Mouse (Mus musculus) thymus, adult 2 months (tissue): ENCODE results near the gene Ermard.
"Not testable (repeated sequence)": the region's sequence is repeated elsewhere in the genome, so short reads cannot be mapped to it uniquely, and the experiment has no call there.

Source experiments
- CTCF ChIP-seq: fragments of 200-500 bp; IDR thresholded peaks from 2 replicates; pipeline ENCODE4 v1.5.1; 2012; ENCODE audit warnings: mild to moderate bottlenecking, control low read depth, low read length, moderate library complexity, borderline replicate concordance; ENCODE audit not compliant: control insufficient read depth, poor library complexity, insufficient read depth; ENCODE audit errors: extremely low read depth
- POLR2A ChIP-seq: fragments of 200-500 bp; IDR thresholded peaks from 2 replicates; pipeline ENCODE4 v1.6.1; 2012; ENCODE audit warnings: mild to moderate bottlenecking, low read length, control low read depth, moderate library complexity; ENCODE audit not compliant: control insufficient read depth, poor library complexity, insufficient read depth; ENCODE audit errors: extremely low read depth

DNA sequence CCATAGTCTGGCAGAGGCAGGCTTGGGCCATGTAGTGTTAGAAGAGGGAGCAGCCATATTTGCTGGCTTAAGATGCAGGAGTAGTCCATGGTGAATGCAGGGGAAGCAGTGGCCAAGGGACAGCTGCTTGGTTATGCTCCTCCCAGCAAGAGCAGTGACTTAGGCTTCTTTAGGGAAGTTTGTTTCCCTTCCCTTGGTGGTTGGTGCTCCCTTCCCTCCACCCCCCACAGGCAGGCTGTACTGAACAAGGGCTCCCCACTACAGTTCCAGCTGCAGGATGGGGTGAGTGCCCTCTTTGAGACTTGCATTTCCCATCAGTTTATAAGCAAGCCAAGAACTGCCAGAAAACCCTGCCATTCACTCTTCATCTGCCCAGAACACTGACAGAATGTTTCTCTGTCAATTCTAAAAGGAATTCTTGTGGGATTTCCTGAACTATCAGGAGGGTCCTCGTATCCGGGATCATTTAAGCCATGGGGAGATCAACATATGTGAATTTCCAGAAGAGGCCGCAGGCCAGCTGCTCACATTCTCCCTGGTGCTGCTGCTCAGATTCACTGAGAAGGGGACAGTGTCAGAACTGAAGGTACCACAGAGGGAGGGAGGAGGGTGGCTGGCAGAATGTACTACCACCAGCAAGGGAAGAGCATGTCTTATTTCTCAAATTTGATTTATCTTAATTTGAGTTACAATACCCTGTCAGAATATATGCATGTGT is 19.3 kb upstream of the Ermard start:
- TF ChIP-seq CTCF, POLR2A: not testable (repeated sequence)
